Mouse (Mus musculus): ENCODE measurements around the gene Cryaa.

Gene Cryaa

GRCm38 (mm10) chr17:31710455-31710854, 32.8 kb downstream of the Cryaa start:
- no peak for DNase-seq (ENCODE audit: low spot score)

- DNase-seq (ENCODE audit: low spot score): no peak
Observed at GRCm38 (mm10) chr17:31713709-31714108, 36.1 kb downstream of the Cryaa start.

- no peak for DNase-seq (ENCODE audit: low spot score)
Observed at GRCm38 (mm10) chr17:31714125-31714524, 36.5 kb downstream of the Cryaa start.

- DNase-seq (ENCODE audit: low spot score): no peak
Observed at GRCm38 (mm10) chr17:31715006-31715405, 37.4 kb downstream of the Cryaa start.

- DNase-seq (ENCODE audit: low spot score): no peak
Observed at GRCm38 (mm10) chr17:31721637-31722036, 44.0 kb downstream of the Cryaa start.

GRCm38 (mm10) chr17:31725366-31725765, 47.8 kb downstream of the Cryaa start:
- DNase-seq (ENCODE audit: low spot score): no peak

GRCm38 (mm10) chr17:31726216-31726615, 48.6 kb downstream of the Cryaa start:
- DNase-seq (ENCODE audit: low spot score): no peak

GRCm38 (mm10) chr17:31727230-31727629, 49.6 kb downstream of the Cryaa start:
- no peak for DNase-seq (ENCODE audit: low spot score)

- no peak for DNase-seq (ENCODE audit: low spot score)
Observed at GRCm38 (mm10) chr17:31728043-31728442, 50.4 kb downstream of the Cryaa start.

- no peak for DNase-seq (ENCODE audit: low spot score)
Observed at GRCm38 (mm10) chr17:31728968-31729501, 51.4 kb downstream of the Cryaa start.

GRCm38 (mm10) chr17:31731038-31731437, 53.4 kb downstream of the Cryaa start:
- no peak for DNase-seq (ENCODE audit: low spot score)
